Mouse (Mus musculus): ENCODE data around the gene Gm11985. TPM values are rescaled to one million over a fixed set of nuclear protein-coding genes. Genes with fewer than 3 reads are reported as not detected.
A peak's percentile ranks its signal among the peaks of the same experiment; 100 is the strongest.
"Not testable (repeated sequence)": the region's sequence is repeated elsewhere in the genome, so short reads cannot be mapped to it uniquely, and the experiment has no call there.

Gene Gm11985
- 0.19 TPM in 1 of 2 replicates, not detected in the other for polyA plus RNA-seq (2015; fragmentation: Nextera tagmentation; extraction: Ambion mirVana)

- Histone ChIP-seq H3K27me3 (no peaks in the 10 kb centered on the region), H3K4me2 (replicated peaks) (no peak within 1 kb of the TSS), H3K4me1 (no peaks in the 10 kb centered on the region; the same call in 1 of the 2 replicates), H3K4me3 (no peak within 1 kb of the TSS), H3K9ac (no peak within 1 kb of the TSS), H3K36me3 (no peaks in the 10 kb centered on the region), H3K27ac (no peak within 1 kb of the TSS), H3K9me3 (no peaks in the 10 kb centered on the region)
- WGBS, result 87% methylated on average over 13 of the region's 13 CpGs
- ATAC-seq (ENCODE audit: low FRiP score, low read depth), result no peak
These were observed at the start of gene Gm11985 for GRCm38 (mm10) chr11:7188469-7188868. Gene Gm11985 (minus strand): TSS chr11:7188569.

- Histone ChIP-seq H3K9ac (no peak overlapping the region), H3K27me3 (no peaks in the 10 kb centered on the region), H3K9me3 (no peaks in the 10 kb centered on the region), H3K4me1 (peaks cover 5% of the 10 kb centered on the region; the same call in 1 of the 2 replicates), H3K27ac (no peak overlapping the region), H3K36me3 (no peaks in the 10 kb centered on the region), H3K4me3 (no peak overlapping the region), H3K4me2 (replicated peaks) (no peak overlapping the region)
- WGBS, result 71% methylated on average over 6 of the region's 6 CpGs
- no peak for ATAC-seq (ENCODE audit: low FRiP score, low read depth)
These were observed 49.3 kb upstream of the Gm11985 start for GRCm38 (mm10) chr11:7237712-7238111.

DNA sequence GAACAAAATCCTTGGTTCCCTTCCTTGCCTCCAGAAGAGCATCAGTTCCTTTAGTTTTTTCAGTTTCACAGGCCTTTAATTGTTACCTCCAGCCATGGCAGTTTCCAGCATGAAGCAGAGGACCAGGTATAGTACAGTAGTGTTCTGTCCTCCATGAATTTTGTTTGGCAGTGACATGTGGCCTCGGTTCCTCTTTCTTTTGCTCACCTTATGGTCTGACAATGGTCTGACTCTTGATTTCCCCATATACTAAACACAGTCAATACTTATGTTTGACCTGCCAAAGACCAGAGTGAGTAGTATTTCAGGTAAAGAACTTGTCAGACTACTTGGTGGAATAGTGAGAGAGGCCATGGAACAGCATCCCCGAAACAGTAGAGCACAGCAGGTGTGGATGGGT lies 48.4 kb upstream of the Gm11985 start:
- no peak overlapping the region for H3K4me3 ChIP-seq
- no peak overlapping the region for H3K27ac ChIP-seq
- no peaks in the 10 kb centered on the region for H3K9me3 ChIP-seq
- H3K27me3 ChIP-seq, result no peaks in the 10 kb centered on the region
- no peak for ATAC-seq (ENCODE audit: low FRiP score, low read depth)
- H3K9ac ChIP-seq, result no peak overlapping the region
- peaks cover 5% of the 10 kb centered on the region; the same call in 1 of the 2 replicates for H3K4me1 ChIP-seq
- H3K4me2 ChIP-seq (replicated peaks), result no peak overlapping the region
- WGBS, result 81% methylated on average over 2 of the region's 2 CpGs
- H3K36me3 ChIP-seq, result no peaks in the 10 kb centered on the region

- 75% methylated on average over 3 of the region's 3 CpGs for WGBS
- ATAC-seq (ENCODE audit: low FRiP score, low read depth), result no peak
These were observed 46.7 kb upstream of the Gm11985 start for GRCm38 (mm10) chr11:7234981-7235609.

DNA sequence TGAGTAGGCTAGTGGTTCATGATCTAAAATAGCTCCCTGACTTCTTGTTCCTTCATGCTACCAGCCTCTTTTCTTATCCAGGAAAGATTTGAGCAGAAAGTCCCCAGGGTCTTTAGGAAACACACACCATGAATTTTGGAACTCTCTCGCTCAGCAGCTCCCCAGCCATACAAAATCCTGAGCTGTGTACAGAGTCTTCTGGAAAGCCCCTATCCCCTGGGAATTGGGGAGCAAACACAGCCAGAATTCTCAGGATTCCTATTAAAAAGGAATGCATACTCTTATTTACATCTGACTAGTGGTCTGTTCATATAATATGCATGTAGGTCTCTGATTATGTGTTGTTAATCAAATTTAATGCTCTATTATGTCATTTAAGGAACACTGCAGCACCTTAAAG lies 46.1 kb upstream of the Gm11985 start:
- ATAC-seq (ENCODE audit: low FRiP score, low read depth), result no peak
- peaks cover 5% of the 10 kb centered on the region; the same call in 1 of the 2 replicates for H3K4me1 ChIP-seq
- WGBS, result 72% methylated on average over 1 of the region's 1 CpGs

More at GRCm38 (mm10) chr11:7234981-7235609, 46.7 kb upstream of the Gm11985 start:
- Histone ChIP-seq H3K4me3 (no peak overlapping the region), H3K36me3 (no peaks in the 10 kb centered on the region), H3K9ac (no peak overlapping the region), H3K27me3 (no peaks in the 10 kb centered on the region), H3K4me1 (peaks cover 5% of the 10 kb centered on the region; the same call in 1 of the 2 replicates), H3K4me2 (replicated peaks) (no peak overlapping the region), H3K9me3 (no peaks in the 10 kb centered on the region), H3K27ac (no peak overlapping the region)

DNA sequence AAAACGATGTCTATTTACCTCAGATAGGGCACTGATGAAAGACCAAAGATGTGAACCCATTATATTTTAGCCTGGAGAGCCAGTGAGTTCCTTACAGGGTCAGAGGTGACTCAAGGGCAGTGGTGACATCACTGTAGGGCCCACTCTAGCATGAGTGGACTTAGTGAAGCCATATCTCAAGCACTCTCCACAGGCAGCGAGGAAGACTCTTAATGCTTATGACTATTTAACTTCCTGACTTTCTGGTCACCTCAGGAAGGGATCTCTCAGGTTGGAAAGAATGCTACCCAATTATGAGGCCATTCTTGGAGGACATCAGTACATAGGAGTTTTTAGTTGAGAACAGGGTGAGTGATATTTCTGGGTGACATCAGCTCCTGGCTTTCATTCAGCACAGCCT lies 45.0 kb upstream of the Gm11985 start:
- Histone ChIP-seq H3K27me3 (no peaks in the 10 kb centered on the region), H3K36me3 (no peaks in the 10 kb centered on the region), H3K9me3 (no peaks in the 10 kb centered on the region), H3K4me2 (replicated peaks) (no peak overlapping the region), H3K4me1 (peaks cover 5% of the 10 kb centered on the region; the same call in 1 of the 2 replicates), H3K27ac (no peak overlapping the region), H3K9ac (no peak overlapping the region), H3K4me3 (no peak overlapping the region)
- 82% methylated on average over 2 of the region's 2 CpGs for WGBS
- no peak for ATAC-seq (ENCODE audit: low FRiP score, low read depth)

More for the DNA sequence above, 46.1 kb upstream of the Gm11985 start:
- Histone ChIP-seq H3K9me3 (no peaks in the 10 kb centered on the region), H3K27me3 (no peaks in the 10 kb centered on the region), H3K36me3 (no peaks in the 10 kb centered on the region), H3K4me2 (replicated peaks) (no peak overlapping the region), H3K4me3 (no peak overlapping the region), H3K9ac (no peak overlapping the region), H3K27ac (no peak overlapping the region)

- H3K9me3 ChIP-seq, result no peaks in the 10 kb centered on the region
- H3K36me3 ChIP-seq, result no peaks in the 10 kb centered on the region
- H3K27me3 ChIP-seq, result no peaks in the 10 kb centered on the region
- no peak for ATAC-seq (ENCODE audit: low FRiP score, low read depth)
- H3K9ac ChIP-seq, result no peak overlapping the region
- H3K4me3 ChIP-seq, result no peak overlapping the region
- WGBS, result 93% methylated on average over 4 of the region's 4 CpGs
- peaks cover 12% of the 10 kb centered on the region; the same call in 1 of the 2 replicates for H3K4me1 ChIP-seq
- no peak overlapping the region for H3K27ac ChIP-seq
- H3K4me2 ChIP-seq (replicated peaks), result no peak overlapping the region
These were observed 43.6 kb upstream of the Gm11985 start for GRCm38 (mm10) chr11:7231958-7232357.

DNA sequence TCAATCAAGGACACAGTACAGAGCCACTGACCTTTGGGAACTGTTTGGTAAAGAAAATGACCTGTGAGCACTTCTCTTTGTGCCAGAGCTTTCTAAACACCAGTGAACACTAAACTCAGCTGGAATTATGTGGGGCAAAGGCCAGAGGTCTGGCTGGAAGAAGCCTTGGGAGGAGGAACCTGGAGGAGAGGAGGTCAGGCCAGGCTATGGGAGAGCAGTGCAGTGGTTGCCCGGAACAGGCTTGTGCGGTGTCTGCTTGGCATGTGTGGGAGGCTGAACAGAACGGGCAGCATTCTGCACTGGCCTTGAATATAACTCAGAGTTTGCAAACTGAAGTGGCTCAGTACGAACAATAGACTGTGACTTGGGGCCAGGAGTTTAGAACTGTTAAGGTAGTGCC lies 41.6 kb upstream of the Gm11985 start:
- no peaks in the 10 kb centered on the region for H3K36me3 ChIP-seq
- peaks cover 18% of the 10 kb centered on the region; the same call in 1 of the 2 replicates for H3K4me1 ChIP-seq
- 81% methylated on average over 4 of the region's 4 CpGs for WGBS
- no peak overlapping the region for H3K4me3 ChIP-seq
- H3K9me3 ChIP-seq, result no peaks in the 10 kb centered on the region
- H3K4me2 ChIP-seq (replicated peaks), result no peak overlapping the region
- no peak overlapping the region for H3K27ac ChIP-seq
- H3K9ac ChIP-seq, result no peak overlapping the region
- ATAC-seq (ENCODE audit: low FRiP score, low read depth), result no peak
- no peaks in the 10 kb centered on the region for H3K27me3 ChIP-seq

GRCm38 (mm10) chr11:7228107-7228506 lies 39.7 kb upstream of the Gm11985 start:
- Histone ChIP-seq H3K9me3 (no peaks in the 10 kb centered on the region), H3K4me1 (peaks cover 13% of the 10 kb centered on the region; the same call in 1 of the 2 replicates), H3K4me2 (replicated peaks) (no peak overlapping the region), H3K9ac (no peak overlapping the region), H3K27me3 (no peaks in the 10 kb centered on the region), H3K27ac (no peak overlapping the region), H3K4me3 (no peak overlapping the region), H3K36me3 (no peaks in the 10 kb centered on the region)
- no peak for ATAC-seq (ENCODE audit: low FRiP score, low read depth)
- 84% methylated on average over 4 of the region's 4 CpGs for WGBS

GRCm38 (mm10) chr11:7226810-7227550 lies 38.6 kb upstream of the Gm11985 start:
- Histone ChIP-seq H3K9me3 (no peaks in the 10 kb centered on the region), H3K4me2 (replicated peaks) (no peak overlapping the region), H3K27me3 (no peaks in the 10 kb centered on the region), H3K36me3 (no peaks in the 10 kb centered on the region), H3K4me1 (peaks cover 13% of the 10 kb centered on the region; the same call in 1 of the 2 replicates), H3K4me3 (no peak overlapping the region), H3K9ac (no peak overlapping the region), H3K27ac (peak overlapping the region; percentile 62; the same call in 1 of the 2 replicates)
- WGBS, result 68% methylated on average over 7 of the region's 7 CpGs
- ATAC-seq (ENCODE audit: low FRiP score, low read depth), result peak; percentile 81

- Histone ChIP-seq H3K9me3 (no peaks in the 10 kb centered on the region), H3K36me3 (no peaks in the 10 kb centered on the region), H3K4me2 (replicated peaks) (no peak overlapping the region), H3K4me3 (no peak overlapping the region), H3K4me1 (peaks cover 13% of the 10 kb centered on the region; the same call in 1 of the 2 replicates), H3K27ac (no peak overlapping the region), H3K27me3 (no peaks in the 10 kb centered on the region), H3K9ac (no peak overlapping the region)
- ATAC-seq (ENCODE audit: low FRiP score, low read depth), result no peak
- 47% methylated on average over 2 of the region's 2 CpGs for WGBS
These were observed 37.8 kb upstream of the Gm11985 start for GRCm38 (mm10) chr11:7226200-7226599.

DNA sequence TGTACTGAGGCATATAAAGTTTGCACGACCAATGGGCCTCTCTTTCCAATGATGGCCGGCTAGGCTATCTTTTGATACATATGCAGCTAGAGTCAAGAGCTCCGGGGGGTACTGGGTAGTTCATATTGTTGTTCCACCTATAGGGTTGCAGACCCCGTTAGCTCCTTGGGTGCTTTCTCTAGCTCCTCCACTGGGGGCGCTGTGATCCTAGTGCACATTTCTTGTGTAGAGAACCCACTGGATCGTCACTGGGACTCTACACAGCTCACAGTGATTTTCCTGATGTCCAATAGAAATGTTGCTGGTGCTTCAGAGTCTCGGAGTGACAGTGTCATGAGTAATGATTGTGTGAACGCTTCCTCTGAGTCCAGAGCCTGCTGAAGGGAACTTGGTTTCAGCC lies 33.5 kb upstream of the Gm11985 start:
- WGBS, result 76% methylated on average over 8 of the region's 8 CpGs
- H3K9ac ChIP-seq; H3K27ac ChIP-seq; ATAC-seq (ENCODE audit: low FRiP score, low read depth); H3K27me3 ChIP-seq; H3K4me1 ChIP-seq; H3K4me3 ChIP-seq; H3K9me3 ChIP-seq; H3K4me2 ChIP-seq (replicated peaks); H3K36me3 ChIP-seq: not testable (repeated sequence)
